Mouse (Mus musculus) kidney, adult 18-20 months (tissue): Measurements from ENCODE around the gene Irf2bp2.
A peak's percentile ranks its signal among the peaks of the same experiment; 100 is the strongest.

Experiments used
- DNase-seq: peaks from one replicate; pipeline ENCODE4 v3.0.0; 2021

Irf2bp2 gene

DNA sequence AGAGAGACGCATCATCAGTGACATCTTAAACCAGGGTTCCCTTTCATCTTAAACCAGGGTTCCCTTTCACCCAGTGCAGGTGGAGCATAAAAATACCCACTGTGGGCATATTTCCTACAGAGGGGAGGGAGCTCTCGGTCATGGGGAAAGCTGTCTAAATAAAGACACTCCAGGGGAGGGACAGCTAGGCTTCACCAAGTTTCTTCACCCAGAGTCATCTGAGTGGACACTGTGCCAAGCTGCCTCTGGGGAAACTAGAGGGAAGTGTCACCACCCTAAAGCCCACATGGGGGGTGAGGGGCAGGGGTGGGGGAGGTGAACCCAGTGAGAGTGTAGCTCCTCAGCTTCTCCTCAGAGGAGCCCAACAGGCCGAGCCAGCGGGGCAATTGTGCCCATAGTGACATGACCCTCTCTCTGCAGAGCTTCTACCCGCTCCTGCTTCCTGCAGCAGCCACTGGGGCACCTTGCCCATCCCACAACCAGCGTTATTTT is 27.8 kb downstream of the Irf2bp2 start:
- no peak for DNase-seq

GRCm38 (mm10) chr8:126565231-126565781 is 28.5 kb downstream of the Irf2bp2 start:
- no peak for DNase-seq

DNA sequence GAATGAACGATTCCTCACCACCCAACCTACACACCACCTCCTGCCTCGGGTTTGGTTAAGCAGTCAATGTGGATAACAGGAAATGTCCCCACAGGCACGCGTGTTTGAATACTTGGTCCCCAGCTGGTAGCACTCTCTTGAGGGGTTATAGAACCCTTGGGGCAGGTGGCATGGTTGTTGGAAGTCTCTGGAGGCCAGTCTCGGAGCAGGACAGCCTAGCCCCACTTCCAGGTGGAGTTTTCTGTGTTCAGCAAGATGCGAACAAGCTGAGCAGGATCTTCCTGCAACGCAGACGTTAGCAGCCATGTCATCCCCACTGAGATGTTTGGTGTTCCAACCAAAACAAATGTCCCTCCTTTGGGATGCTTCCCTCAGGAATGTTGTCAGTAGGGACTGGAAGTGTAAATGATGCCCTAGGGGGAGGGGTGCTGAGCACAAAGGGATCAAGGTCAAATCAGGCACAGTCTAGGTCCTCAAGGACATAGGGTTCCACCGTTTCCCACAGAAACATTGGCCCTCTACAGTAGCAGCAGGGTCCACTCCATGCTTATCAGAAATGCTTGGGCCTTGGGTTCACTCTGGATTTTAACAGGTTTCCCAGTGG is 29.1 kb downstream of the Irf2bp2 start:
- DNase-seq, result no peak

GRCm38 (mm10) chr8:126561316-126561841 is 32.4 kb downstream of the Irf2bp2 start:
- no peak for DNase-seq

GRCm38 (mm10) chr8:126558400-126558953 is 35.3 kb downstream of the Irf2bp2 start:
- no peak for DNase-seq

DNA sequence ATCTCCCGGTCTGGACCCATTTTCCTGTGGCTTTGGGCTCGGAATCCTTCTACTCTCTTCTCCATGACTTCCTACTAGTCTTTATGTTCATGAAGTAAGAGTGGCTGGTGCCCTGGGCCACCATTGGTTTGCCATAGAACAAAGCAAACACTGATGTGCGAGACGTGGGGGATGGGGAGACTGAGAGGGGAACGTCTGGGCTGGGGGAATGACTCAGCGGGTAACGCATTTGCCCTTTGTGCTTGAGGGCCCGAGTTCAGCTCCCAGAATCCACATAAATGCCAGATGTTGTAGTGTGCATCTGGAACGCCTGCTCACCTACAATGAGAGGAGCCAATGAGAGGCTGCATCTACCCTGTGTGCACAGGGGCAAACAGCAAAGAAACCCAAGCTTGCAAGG is 36.4 kb downstream of the Irf2bp2 start:
- DNase-seq, result no peak

DNA sequence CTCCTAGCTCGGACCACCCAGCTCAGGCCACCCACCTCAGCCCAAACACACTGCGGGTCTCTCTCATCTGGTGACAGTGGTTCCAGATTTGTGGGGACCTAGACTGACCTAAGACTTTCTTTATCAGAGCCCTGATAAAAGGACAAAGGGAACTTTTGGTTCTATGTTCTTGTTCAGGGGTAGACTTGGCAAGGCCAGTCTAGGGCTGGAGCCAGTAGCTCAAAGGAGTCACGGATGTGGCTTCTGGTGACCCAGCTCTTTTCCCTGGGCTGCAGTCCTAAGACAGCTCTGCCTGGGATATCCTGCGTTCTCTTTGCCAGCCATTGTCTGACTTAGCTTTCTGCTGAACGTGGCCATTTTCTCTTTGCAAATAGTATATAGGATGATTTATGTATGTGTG is 37.1 kb downstream of the Irf2bp2 start:
- DNase-seq, result no peak

DNA sequence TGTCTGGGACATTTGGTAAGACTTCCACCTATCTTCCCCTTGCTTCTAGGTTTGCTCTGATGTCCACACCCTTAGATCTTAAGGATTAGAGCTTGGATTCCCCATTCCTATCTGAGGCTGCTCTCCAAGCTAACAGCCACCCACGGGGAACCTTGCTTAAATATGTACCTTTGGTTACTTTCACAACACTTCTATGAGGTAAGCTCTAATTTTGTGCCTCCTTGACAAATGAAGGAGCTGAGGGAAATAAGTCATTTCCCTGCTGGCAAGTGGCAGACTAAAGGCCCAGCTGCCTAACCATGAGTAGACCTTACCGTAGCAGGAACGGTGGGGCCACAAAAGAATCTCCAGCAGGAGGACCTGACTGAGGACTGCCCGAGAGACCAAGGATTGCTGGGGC is 39.0 kb downstream of the Irf2bp2 start:
- no peak for DNase-seq

GRCm38 (mm10) chr8:126551871-126552270 is 41.9 kb downstream of the Irf2bp2 start:
- DNase-seq, result no peak

- DNase-seq, result peak; percentile 37
These were observed 42.8 kb downstream of the Irf2bp2 start for GRCm38 (mm10) chr8:126550944-126551357.

GRCm38 (mm10) chr8:126547841-126548240 is 45.9 kb downstream of the Irf2bp2 start:
- no peak for DNase-seq

- DNase-seq, result no peak
These were observed 46.4 kb downstream of the Irf2bp2 start for GRCm38 (mm10) chr8:126547361-126547760.

DNA sequence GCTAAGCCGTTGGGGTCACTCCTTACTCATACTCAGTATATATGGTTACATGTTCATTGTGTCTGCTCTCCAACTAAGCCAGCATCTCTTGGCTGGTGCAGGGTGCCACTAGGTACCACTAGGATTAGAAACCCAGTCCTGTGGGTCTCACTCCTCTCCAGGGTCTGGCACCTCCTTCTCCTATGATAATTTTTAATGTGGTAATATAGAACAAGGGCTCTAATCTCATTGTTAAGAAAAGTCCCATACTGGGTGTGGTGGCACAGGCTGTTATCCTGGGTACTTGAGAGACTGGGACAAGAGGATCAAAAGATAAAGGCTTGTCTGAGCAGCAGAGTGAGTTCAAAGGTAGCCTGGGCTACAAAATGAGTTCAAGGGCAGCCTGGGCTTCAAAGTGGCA is 47.3 kb downstream of the Irf2bp2 start:
- no peak for DNase-seq

GRCm38 (mm10) chr8:126543407-126543806 is 50.4 kb downstream of the Irf2bp2 start:
- no peak for DNase-seq

DNA sequence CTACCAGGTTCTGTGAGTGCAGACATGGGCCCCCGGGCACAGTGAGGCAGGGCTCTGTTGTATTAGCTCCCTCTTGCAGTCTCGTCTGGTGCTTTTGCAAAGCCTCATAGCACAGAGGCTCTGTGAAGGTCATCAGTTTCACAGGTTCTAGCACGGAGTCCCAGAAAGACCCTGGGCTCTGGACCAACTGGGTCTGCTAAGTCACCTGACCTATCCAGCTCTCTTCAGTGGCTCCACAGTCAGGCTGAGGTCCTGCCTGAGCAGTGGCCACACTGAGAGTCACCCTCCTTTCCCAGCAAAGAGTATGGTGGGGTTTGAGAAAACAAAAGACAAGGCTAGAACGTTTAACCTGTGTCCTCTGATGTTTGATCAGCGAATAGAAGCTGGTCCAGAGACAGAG is 51.0 kb downstream of the Irf2bp2 start:
- DNase-seq, result no peak

DNA sequence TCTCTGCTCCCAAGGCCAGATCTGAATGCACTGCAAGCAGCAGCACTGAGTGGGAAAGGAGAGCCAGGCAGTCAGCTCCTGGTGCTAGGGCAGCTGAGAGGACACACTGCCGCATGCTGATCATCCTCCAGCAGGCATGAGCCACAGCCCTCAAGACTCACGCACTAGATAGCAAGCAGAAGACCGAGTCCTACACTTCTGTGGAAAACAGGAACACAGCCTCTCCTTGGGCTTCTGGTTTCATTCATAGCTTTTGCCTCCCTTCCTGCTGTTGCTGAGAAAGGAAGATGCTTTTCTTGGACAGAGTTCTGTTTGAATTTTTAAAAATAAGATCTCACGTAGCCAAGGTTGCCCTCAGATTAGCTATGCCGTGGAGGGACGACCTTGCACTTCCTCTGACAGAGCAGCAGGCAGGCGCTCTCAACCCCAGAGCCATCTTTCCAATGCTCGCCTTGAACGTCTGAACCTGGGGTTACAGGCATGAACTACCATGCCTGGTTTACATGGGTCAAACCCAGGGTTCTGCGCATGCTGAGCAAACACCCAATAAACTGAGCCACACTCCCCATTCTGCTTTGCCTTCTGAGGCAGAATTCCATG is 51.6 kb downstream of the Irf2bp2 start:
- no peak for DNase-seq

DNA sequence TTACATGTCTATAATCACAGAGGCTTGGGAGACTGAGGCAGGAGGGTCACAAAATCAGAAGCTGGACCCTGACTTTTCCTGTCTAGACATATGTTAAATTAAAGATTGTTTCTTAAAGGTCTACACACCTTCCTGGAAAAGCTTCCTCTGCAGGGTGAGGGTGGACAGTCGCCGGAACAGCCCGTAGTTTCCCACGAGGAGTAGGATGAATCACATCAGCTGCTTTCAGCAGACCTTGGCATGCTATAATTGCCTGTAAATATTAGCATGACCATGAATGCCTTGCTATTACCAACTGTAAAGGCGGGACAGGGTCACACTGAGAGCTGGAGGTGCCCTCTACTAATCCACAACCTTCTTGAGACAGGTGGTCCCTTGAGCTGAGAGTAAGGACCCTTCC is 53.5 kb downstream of the Irf2bp2 start:
- no peak for DNase-seq

DNA sequence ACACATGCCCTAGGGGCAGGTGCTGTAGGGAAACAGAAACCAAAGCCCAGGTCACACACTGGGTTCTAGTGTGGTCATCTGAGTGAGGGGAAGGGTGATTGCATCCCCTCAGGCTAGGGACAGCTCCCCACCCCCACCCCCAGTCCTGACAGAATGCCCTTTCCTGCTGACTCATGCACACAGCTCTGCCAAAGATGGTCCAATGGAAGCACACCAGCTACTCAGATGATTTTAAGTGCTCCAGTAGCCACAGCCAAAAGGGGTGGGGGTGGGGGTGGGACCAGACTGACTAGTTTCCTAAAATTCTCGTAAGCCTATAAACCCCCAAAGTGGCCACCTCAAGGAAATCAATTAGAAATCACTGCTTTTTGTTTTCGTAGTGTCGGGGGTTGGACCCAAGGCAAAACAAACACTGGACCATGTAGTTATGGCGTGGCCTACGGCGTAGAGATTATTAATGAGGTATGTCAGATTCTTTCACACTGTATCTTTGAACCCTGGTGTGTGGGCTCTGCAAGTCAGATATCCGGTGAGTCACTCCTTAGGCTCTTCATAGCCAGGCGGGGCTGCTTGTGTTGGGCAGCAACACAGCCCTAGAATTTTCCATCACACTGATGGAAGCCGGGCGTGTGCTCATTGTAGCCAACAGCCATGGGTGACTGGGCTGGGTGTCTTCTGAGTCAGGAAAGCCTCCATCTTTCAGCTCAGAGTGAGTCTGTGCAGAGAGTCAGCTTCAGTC is 54.3 kb downstream of the Irf2bp2 start:
- DNase-seq, result no peak

- no peak for DNase-seq
These were observed 55.0 kb downstream of the Irf2bp2 start for GRCm38 (mm10) chr8:126538648-126539354.
